Mouse (Mus musculus) liver, adult 2 months (tissue): ENCODE measurements around the gene Vwa5b1. TPM values are rescaled to one million over a fixed set of nuclear protein-coding genes. Genes with fewer than 3 reads are reported as not detected.

Experiments
- DNase-seq: peaks from one replicate; pipeline ENCODE4 v3.0.0-alpha.2; 2011; ENCODE audit warnings: low read depth, low spot score; ENCODE audit errors: extremely low read depth
- H3K27ac ChIP-seq: fragments of 200-500 bp; replicated peaks from 2 replicates; pipeline ENCODE4 v1.5.1; 2012; ENCODE audit warnings: low read depth, mild to moderate bottlenecking, control low read depth, inconsistent platforms, low read length; ENCODE audit not compliant: insufficient read depth
- H3K27me3 ChIP-seq: fragments of 200-500 bp; 2 replicates; pipeline ENCODE4 v1.6.1; 2012; ENCODE audit warnings: mild to moderate bottlenecking, moderate library complexity, low read length, inconsistent platforms; ENCODE audit not compliant: control insufficient read depth, insufficient read depth
- H3K36me3 ChIP-seq: fragments of 200-500 bp; 2 replicates; pipeline ENCODE4 v1.6.1; 2012; ENCODE audit warnings: low read length, inconsistent platforms; ENCODE audit not compliant: control insufficient read depth, insufficient read depth
- H3K4me1 ChIP-seq: fragments of 200-500 bp; 2 replicates; pipeline ENCODE4 v1.6.1; 2011; ENCODE audit warnings: low read length; ENCODE audit not compliant: control insufficient read depth, insufficient read depth
- H3K4me3 ChIP-seq: fragments of 200-500 bp; 2 replicates; pipeline ENCODE4 v1.5.1; 2011; ENCODE audit warnings: low read depth, mild to moderate bottlenecking, control low read depth, low read length, moderate library complexity; ENCODE audit not compliant: insufficient read depth
- H3K79me2 ChIP-seq: fragments of 200-500 bp; 2 replicates; pipeline ENCODE4 v1.6.1; 2012; ENCODE audit warnings: inconsistent platforms, mild to moderate bottlenecking, low read length, moderate library complexity; ENCODE audit not compliant: control insufficient read depth, insufficient read depth
- H3K9ac ChIP-seq: fragments of 200-500 bp; 2 replicates; pipeline ENCODE4 v1.6.1; 2012; ENCODE audit warnings: low read depth, mild to moderate bottlenecking, control low read depth, inconsistent platforms, low read length
- CTCF ChIP-seq: fragments of 200-500 bp; IDR thresholded peaks from 2 replicates; pipeline ENCODE4 v1.5.1; 2011; ENCODE audit warnings: low read depth, low read length, control low read depth
- POLR2A ChIP-seq: fragments of 200-500 bp; IDR thresholded peaks from 2 replicates; pipeline ENCODE4 v1.6.1; 2011; ENCODE audit warnings: low read length, control low read depth; ENCODE audit not compliant: insufficient read depth; ENCODE audit errors: extremely low read depth
- WGBS: fragments of 180-500 bp; shearing (Covaris S2); methylation state at CpG from one replicate; pipeline ENCODE4 v1.1.7; 2018; 5-methylcytosine and 5-hydroxymethylcytosine counted together
- polyA plus RNA-seq: library from polyadenylated mRNA; depleted of rRNA; stranded (reverse); fragments of >200 nt; gene quantifications from 2 replicates; pipeline ENCODE4 v1.2.3, GENCODE M21; 2012
- total RNA-seq: library from RNA; depleted of rRNA; stranded (reverse); fragments of >200 nt; gene quantifications from 2 replicates; pipeline ENCODE4 v1.2.3, GENCODE M21; 2014

Vwa5b1 gene
- total and polyA plus RNA-seq, 2 experiments = not detected

DNA sequence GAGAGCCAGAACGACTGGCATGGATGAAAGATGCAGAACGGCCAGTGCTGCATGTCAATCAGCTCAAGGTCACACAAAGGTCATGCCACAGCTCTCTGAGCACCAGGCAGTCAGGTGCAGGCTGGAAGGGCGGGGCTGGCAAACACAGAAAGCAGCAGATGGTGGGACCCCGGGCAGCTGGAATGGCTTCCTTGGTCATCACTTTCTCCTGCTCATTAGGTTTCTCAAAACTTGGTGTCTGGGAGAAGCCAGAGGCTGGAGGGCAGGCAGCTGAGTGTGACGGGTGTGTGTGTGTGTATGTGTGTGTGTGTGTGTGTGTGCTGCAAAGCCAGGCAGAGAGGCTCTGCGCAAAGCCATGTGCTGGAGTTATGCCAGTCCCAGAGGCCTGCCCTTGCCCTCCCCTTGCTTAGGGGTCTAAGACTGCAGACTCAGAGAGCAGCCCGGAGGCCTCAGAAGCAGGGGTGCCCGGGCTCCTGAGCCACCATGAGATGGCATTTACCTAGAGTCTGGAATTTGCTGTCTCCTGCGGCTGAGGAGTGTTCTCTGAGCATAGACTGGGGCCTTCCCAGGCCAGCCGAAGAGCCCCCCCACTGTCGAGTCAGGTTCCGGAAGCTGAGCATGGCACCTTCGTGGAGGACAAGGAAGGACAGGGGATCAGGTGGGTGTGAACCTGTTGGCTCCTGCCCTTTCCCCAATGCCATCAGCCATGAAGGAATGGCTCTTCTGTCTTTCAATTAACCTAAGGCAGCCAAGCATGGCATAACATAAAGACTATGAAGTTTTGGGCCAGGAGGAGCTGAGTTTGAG is 60.7 kb downstream of the Vwa5b1 start:
- no peak overlapping the region for H3K27ac ChIP-seq
- no peak overlapping the region for H3K9ac ChIP-seq
- peaks cover 2% of the 10 kb centered on the region; the same call in 1 of the 2 replicates for H3K4me1 ChIP-seq
- no peaks in the 10 kb centered on the region for H3K27me3 ChIP-seq
- 77% methylated on average over 13 of the region's 13 CpGs for WGBS
- no peak for DNase-seq
- TF ChIP-seq POLR2A (no peak), CTCF (no peak)
- H3K4me3 ChIP-seq = no peak overlapping the region
- H3K79me2 ChIP-seq = no peaks in the 10 kb centered on the region
- H3K36me3 ChIP-seq = no peaks in the 10 kb centered on the region

DNA sequence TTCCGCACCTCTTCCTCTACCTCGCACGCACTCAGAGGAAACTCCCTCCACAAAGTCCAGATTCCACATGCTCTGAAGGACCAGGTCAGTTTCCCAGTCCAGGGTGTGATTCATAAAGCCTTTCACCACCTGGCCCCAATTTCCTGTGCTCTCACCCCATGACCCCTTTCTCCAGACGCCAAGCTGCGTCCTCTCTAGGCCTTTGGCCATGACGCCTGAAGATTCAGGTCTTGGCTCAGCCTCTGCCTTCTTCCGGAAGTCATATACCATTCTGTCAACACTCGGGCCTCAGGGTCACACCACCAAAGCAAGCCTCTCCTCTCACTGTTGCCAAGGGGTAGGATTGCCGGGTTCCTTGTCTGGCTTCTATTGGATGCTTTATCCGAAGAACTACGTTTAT is 65.8 kb downstream of the Vwa5b1 start:
- Histone ChIP-seq H3K27me3 (no peaks in the 10 kb centered on the region; the same call in 1 of the 2 replicates), H3K36me3 (no peaks in the 10 kb centered on the region), H3K27ac (no peak overlapping the region), H3K4me3 (no peak overlapping the region), H3K9ac (no peak overlapping the region), H3K79me2 (no peaks in the 10 kb centered on the region), H3K4me1 (peaks cover 2% of the 10 kb centered on the region; the same call in 1 of the 2 replicates)
- TF ChIP-seq CTCF = no peak
- TF ChIP-seq POLR2A = no peak
- peak; percentile 12 for DNase-seq
- 55% methylated on average over 11 of the region's 11 CpGs for WGBS

DNA sequence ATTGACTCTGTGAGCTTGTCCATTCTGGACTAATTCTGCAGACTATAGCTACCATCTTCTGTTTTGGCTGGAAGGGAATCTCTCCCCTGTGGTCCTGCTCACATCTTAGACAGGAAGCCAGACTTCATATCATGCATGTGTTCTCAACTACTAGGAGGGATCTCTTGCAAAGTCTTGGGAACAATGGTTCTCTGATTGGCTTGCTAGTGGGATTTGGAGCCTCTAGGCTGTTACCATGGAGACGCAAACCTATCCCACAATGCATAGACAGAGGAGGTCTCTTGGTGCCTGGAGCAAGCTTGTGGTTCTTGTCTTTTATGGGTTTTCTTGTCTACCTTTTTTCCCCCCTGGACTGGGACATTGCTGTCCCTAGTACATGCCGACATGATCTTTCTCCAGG is 67.4 kb downstream of the Vwa5b1 start:
- H3K4me1 ChIP-seq = peaks cover 2% of the 10 kb centered on the region; the same call in 1 of the 2 replicates
- no peaks in the 10 kb centered on the region; the same call in 1 of the 2 replicates for H3K27me3 ChIP-seq
- DNase-seq = no peak
- H3K4me3 ChIP-seq = no peak overlapping the region
- no peak overlapping the region for H3K9ac ChIP-seq
- no peak for TF ChIP-seq CTCF
- 73% methylated on average over 2 of the region's 2 CpGs for WGBS
- H3K79me2 ChIP-seq = no peaks in the 10 kb centered on the region
- no peaks in the 10 kb centered on the region for H3K36me3 ChIP-seq
- H3K27ac ChIP-seq = no peak overlapping the region

DNA sequence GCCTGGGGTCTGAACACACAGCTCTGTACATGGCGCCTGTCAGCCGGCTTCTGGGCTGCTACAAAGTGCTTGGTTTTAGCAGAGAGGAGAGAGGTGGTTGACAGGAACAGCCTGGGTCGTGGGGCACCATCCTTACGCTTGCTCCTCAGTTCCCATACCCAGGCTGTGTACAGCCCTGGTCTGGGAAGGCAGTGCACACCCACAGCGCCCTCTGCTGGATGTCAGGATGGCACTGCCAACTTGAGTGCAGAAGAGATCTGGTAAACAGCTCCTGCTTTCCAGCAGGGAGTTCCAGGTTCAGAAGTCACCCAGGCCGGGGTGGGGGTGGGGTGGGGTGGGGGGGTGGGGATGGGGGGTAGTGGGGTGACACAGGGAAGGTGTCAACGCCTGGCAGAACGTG is 73.7 kb downstream of the Vwa5b1 start:
- Histone ChIP-seq H3K9ac (no peak overlapping the region), H3K27me3 (no peaks in the 10 kb centered on the region; the same call in 1 of the 2 replicates), H3K79me2 (no peaks in the 10 kb centered on the region), H3K4me1 (no peaks in the 10 kb centered on the region), H3K27ac (no peak overlapping the region), H3K36me3 (no peaks in the 10 kb centered on the region), H3K4me3 (no peak overlapping the region; the same call in 1 of the 2 replicates)
- 17% methylated on average over 8 of the region's 8 CpGs for WGBS
- no peak for TF ChIP-seq POLR2A
- peak; percentile 99 for TF ChIP-seq CTCF
- peak; percentile 53 for DNase-seq

DNA sequence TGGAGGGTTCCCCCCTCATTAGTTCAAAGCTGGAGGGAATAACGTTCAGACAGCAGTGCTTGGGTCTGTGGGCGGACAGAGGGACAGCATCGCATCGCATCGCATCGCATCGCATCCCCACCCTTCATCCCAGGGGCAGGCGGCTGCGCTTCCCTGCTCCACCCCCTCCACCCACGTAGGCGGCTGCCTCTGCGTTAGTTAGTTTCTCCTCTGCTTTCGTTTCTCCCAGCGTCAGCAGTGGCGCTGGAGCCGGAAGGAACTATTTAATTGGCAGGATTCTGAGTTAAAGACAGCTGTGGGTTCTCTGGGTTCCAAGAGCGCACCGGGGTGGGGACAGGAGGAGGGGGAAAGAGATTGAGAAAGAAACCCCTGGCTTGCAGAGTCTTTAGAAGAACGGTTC is 80.2 kb downstream of the Vwa5b1 start:
- Histone ChIP-seq H3K4me1 (no peaks in the 10 kb centered on the region; the same call in 1 of the 2 replicates), H3K27me3 (peaks cover 3% of the 10 kb centered on the region; the same call in 1 of the 2 replicates), H3K4me3 (no peak overlapping the region), H3K36me3 (no peaks in the 10 kb centered on the region), H3K27ac (no peak overlapping the region), H3K79me2 (no peaks in the 10 kb centered on the region), H3K9ac (no peak overlapping the region)
- 10% methylated on average over 19 of the region's 19 CpGs for WGBS
- DNase-seq = no peak
- TF ChIP-seq CTCF (no peak), POLR2A (no peak)

DNA sequence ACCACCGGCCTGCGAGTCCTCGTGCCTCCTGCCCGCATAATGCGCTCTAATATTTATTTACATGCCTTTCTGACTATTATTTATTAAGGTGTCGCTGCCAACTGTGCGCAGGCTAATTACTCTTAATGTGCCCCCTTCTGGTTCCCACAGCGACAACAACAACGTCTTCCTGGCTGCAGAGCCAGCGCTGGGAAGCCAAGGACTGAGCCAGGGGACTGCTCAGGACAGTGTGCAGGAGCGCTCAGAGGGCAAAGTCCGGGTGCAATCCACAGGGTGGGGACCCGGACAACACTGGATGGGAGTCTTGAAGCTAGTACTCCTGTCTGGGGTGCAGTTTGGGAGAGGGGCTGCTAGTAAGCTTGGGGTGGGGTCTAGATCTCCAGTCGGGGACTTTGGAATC is 80.8 kb downstream of the Vwa5b1 start:
- H3K27me3 ChIP-seq = peaks cover 3% of the 10 kb centered on the region; the same call in 1 of the 2 replicates
- H3K27ac ChIP-seq = no peak overlapping the region
- no peaks in the 10 kb centered on the region; the same call in 1 of the 2 replicates for H3K4me1 ChIP-seq
- no peak overlapping the region for H3K9ac ChIP-seq
- H3K36me3 ChIP-seq = no peaks in the 10 kb centered on the region
- DNase-seq = no peak
- TF ChIP-seq CTCF = no peak
- TF ChIP-seq POLR2A = no peak
- no peaks in the 10 kb centered on the region for H3K79me2 ChIP-seq
- H3K4me3 ChIP-seq = no peak overlapping the region
- WGBS = 9% methylated on average over 14 of the region's 14 CpGs
